Mouse (Mus musculus): ENCODE results near the gene Lgi1. TPM values are rescaled to one million over a fixed set of nuclear protein-coding genes. Genes with fewer than 3 reads are reported as not detected.

Lgi1 gene
- polyA plus RNA-seq, 1 experiment = 0.04 TPM

GRCm38 (mm10) chr19:38244748-38245147 is 19.6 kb upstream of the Lgi1 start:
- no peak overlapping the region for H3K4me3 ChIP-seq (ENCODE audit: control insufficient read depth, insufficient read depth, low read length)
- H3K4me1 ChIP-seq (replicated peaks; ENCODE audit: control insufficient read depth, insufficient read depth, low read length) = no peaks in the 10 kb centered on the region
- TF ChIP-seq CTCF (IDR thresholded peaks at IDR 0.05; ENCODE audit: borderline replicate concordance, control insufficient read depth, extremely low read depth, insufficient read depth, low read length, poor library complexity) (no peak), POLR2A (IDR thresholded peaks at IDR 0.05; ENCODE audit: control insufficient read depth, extremely low read depth, insufficient read depth, low read length, poor library complexity) (no peak)
- no peaks in the 10 kb centered on the region for H3K36me3 ChIP-seq (ENCODE audit: control insufficient read depth, insufficient read depth, low read length)
- H3K27ac ChIP-seq (ENCODE audit: control insufficient read depth, insufficient read depth, low read length) = no peak overlapping the region
- DNase-seq = no peak
- no peaks in the 10 kb centered on the region for H3K27me3 ChIP-seq (ENCODE audit: control insufficient read depth, insufficient read depth, low read length)
- 78% methylated on average over 8 of the region's 8 CpGs for WGBS

GRCm38 (mm10) chr19:38245361-38246176 is 18.8 kb upstream of the Lgi1 start:
- Histone ChIP-seq H3K27me3 (ENCODE audit: control insufficient read depth, insufficient read depth, low read length) (no peaks in the 10 kb centered on the region), H3K4me3 (ENCODE audit: control insufficient read depth, insufficient read depth, low read length) (no peak overlapping the region), H3K36me3 (ENCODE audit: control insufficient read depth, insufficient read depth, low read length) (no peaks in the 10 kb centered on the region), H3K27ac (ENCODE audit: control insufficient read depth, insufficient read depth, low read length) (no peak overlapping the region), H3K4me1 (replicated peaks; ENCODE audit: control insufficient read depth, insufficient read depth, low read length) (no peaks in the 10 kb centered on the region)
- DNase-seq = no peak
- TF ChIP-seq POLR2A (IDR thresholded peaks at IDR 0.05; ENCODE audit: control insufficient read depth, extremely low read depth, insufficient read depth, low read length, poor library complexity) (no peak), CTCF (IDR thresholded peaks at IDR 0.05; ENCODE audit: borderline replicate concordance, control insufficient read depth, extremely low read depth, insufficient read depth, low read length, poor library complexity) (no peak)
- 39% methylated on average over 10 of the region's 10 CpGs for WGBS

- H3K4me1 ChIP-seq (replicated peaks; ENCODE audit: control insufficient read depth, insufficient read depth, low read length) = no peaks in the 10 kb centered on the region
- H3K36me3 ChIP-seq (ENCODE audit: control insufficient read depth, insufficient read depth, low read length) = no peaks in the 10 kb centered on the region
- no peak for DNase-seq
- H3K4me3 ChIP-seq (ENCODE audit: control insufficient read depth, insufficient read depth, low read length) = no peak overlapping the region
- TF ChIP-seq POLR2A (IDR thresholded peaks at IDR 0.05; ENCODE audit: control insufficient read depth, extremely low read depth, insufficient read depth, low read length, poor library complexity) (no peak), CTCF (IDR thresholded peaks at IDR 0.05; ENCODE audit: borderline replicate concordance, control insufficient read depth, extremely low read depth, insufficient read depth, low read length, poor library complexity) (no peak)
- no peaks in the 10 kb centered on the region for H3K27me3 ChIP-seq (ENCODE audit: control insufficient read depth, insufficient read depth, low read length)
- WGBS = 96% methylated on average over 7 of the region's 7 CpGs
- no peak overlapping the region for H3K27ac ChIP-seq (ENCODE audit: control insufficient read depth, insufficient read depth, low read length)
These were observed 18.1 kb upstream of the Lgi1 start for GRCm38 (mm10) chr19:38246177-38246622.

GRCm38 (mm10) chr19:38249627-38250026 is 14.7 kb upstream of the Lgi1 start:
- WGBS = 93% methylated on average over 8 of the region's 8 CpGs
- Histone ChIP-seq H3K4me1 (replicated peaks; ENCODE audit: control insufficient read depth, insufficient read depth, low read length) (no peaks in the 10 kb centered on the region), H3K27ac (ENCODE audit: control insufficient read depth, insufficient read depth, low read length) (no peak overlapping the region), H3K36me3 (ENCODE audit: control insufficient read depth, insufficient read depth, low read length) (no peaks in the 10 kb centered on the region), H3K4me3 (ENCODE audit: control insufficient read depth, insufficient read depth, low read length) (no peak overlapping the region), H3K27me3 (ENCODE audit: control insufficient read depth, insufficient read depth, low read length) (no peaks in the 10 kb centered on the region)
- TF ChIP-seq CTCF (IDR thresholded peaks at IDR 0.05; ENCODE audit: borderline replicate concordance, control insufficient read depth, extremely low read depth, insufficient read depth, low read length, poor library complexity) (no peak), POLR2A (IDR thresholded peaks at IDR 0.05; ENCODE audit: control insufficient read depth, extremely low read depth, insufficient read depth, low read length, poor library complexity) (no peak)
- no peak for DNase-seq

- Histone ChIP-seq H3K4me1 (replicated peaks; ENCODE audit: control insufficient read depth, insufficient read depth, low read length) (no peaks in the 10 kb centered on the region), H3K27me3 (ENCODE audit: control insufficient read depth, insufficient read depth, low read length) (no peaks in the 10 kb centered on the region), H3K4me3 (ENCODE audit: control insufficient read depth, insufficient read depth, low read length) (no peak overlapping the region), H3K36me3 (ENCODE audit: control insufficient read depth, insufficient read depth, low read length) (no peaks in the 10 kb centered on the region), H3K27ac (ENCODE audit: control insufficient read depth, insufficient read depth, low read length) (no peak overlapping the region)
- TF ChIP-seq CTCF (IDR thresholded peaks at IDR 0.05; ENCODE audit: borderline replicate concordance, control insufficient read depth, extremely low read depth, insufficient read depth, low read length, poor library complexity) (no peak), POLR2A (IDR thresholded peaks at IDR 0.05; ENCODE audit: control insufficient read depth, extremely low read depth, insufficient read depth, low read length, poor library complexity) (no peak)
- DNase-seq = peak; percentile 30
- WGBS = 56% methylated on average over 6 of the region's 6 CpGs
These were observed 10.5 kb upstream of the Lgi1 start for GRCm38 (mm10) chr19:38253796-38254195.

- 85% methylated on average over 3 of the region's 3 CpGs for WGBS
- no peak overlapping the region for H3K27ac ChIP-seq (ENCODE audit: control insufficient read depth, insufficient read depth, low read length)
- H3K27me3 ChIP-seq (ENCODE audit: control insufficient read depth, insufficient read depth, low read length) = no peaks in the 10 kb centered on the region
- H3K4me1 ChIP-seq (replicated peaks; ENCODE audit: control insufficient read depth, insufficient read depth, low read length) = no peaks in the 10 kb centered on the region
- no peaks in the 10 kb centered on the region for H3K36me3 ChIP-seq (ENCODE audit: control insufficient read depth, insufficient read depth, low read length)
- H3K4me3 ChIP-seq (ENCODE audit: control insufficient read depth, insufficient read depth, low read length) = no peak overlapping the region
- no peak for DNase-seq
- TF ChIP-seq CTCF (IDR thresholded peaks at IDR 0.05; ENCODE audit: borderline replicate concordance, control insufficient read depth, extremely low read depth, insufficient read depth, low read length, poor library complexity) = no peak
- no peak for TF ChIP-seq POLR2A (IDR thresholded peaks at IDR 0.05; ENCODE audit: control insufficient read depth, extremely low read depth, insufficient read depth, low read length, poor library complexity)
These were observed 5.7 kb upstream of the Lgi1 start for GRCm38 (mm10) chr19:38258651-38259065.
